Mouse (Mus musculus): ENCODE measurements at regions not wholly inside any gene's neighbourhood (a gene's known extent, or its start where the extent isn't known, plus 50 kb on each side); places are given as distances from the start of the nearest gene placed in this dataset.
A peak's percentile ranks its signal among the peaks of the same experiment; 100 is the strongest.

DNA sequence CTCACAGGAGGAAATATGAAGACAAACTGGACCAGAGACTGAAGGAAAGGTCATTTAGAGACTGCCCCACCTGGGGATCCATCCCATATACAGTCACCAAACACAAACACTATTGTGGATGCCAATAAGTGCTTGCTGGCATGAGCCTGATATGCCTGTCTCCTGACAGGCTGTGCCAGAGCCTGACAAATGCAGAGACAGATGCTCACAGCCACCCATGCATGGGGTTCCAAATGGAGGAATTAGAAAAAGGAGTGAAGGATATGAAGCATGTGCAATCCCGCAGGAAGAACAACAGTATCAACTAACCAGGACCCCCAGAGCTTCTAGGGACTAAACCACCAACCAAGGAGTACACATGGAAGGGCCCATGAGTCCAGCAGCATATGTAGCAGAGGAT lies 505.9 kb downstream of the Gm6685 start:
- DNase-seq (ENCODE audit: low spot score in 2 of 2): no peak

GRCm38 (mm10) chr11:27799826-27800620 lies 539.6 kb downstream of the Gm6685 start:
- no peak for DNase-seq (ENCODE audit: low spot score in 2 of 2)

- DNase-seq (ENCODE audit: low spot score in 2 of 2): no peak
Measured at GRCm38 (mm10) chr11:27753913-27754218, 585.8 kb downstream of the Gm6685 start.

DNA sequence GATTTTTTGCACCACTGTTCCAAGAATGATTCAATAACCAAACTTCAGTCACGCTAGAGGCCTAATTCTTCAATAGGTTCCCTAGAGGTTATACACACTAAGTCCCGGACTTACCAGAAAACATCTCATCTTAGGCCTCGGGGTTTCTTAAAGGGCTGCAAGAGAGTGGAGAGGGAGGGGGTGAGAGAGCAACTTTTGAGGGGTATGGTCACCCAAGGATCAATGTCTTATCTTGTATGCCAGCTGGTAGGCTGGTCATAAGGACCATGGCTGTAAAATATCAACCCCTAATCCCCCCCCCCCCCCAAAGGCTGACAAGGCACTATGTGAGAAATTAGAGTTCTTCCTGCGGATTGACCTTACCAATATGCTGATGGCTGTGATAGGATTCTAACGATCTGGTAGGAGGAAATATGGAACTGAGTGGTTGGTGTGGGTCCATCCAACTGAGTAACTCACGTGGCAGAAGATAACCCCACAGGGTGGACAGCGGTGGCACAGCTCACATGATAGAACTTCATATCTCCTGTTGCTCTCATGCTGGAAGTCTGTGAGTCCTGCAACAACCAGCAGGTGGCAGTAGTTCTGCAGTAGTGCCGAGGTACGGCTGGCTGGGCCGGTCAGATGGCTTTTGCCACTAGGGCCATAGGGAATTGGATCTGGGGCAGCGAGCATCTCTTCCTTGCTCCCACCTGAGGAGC lies 586.3 kb downstream of the Gm6685 start:
- DNase-seq (ENCODE audit: low spot score in 2 of 2): peak; percentile 24 to 33

DNA sequence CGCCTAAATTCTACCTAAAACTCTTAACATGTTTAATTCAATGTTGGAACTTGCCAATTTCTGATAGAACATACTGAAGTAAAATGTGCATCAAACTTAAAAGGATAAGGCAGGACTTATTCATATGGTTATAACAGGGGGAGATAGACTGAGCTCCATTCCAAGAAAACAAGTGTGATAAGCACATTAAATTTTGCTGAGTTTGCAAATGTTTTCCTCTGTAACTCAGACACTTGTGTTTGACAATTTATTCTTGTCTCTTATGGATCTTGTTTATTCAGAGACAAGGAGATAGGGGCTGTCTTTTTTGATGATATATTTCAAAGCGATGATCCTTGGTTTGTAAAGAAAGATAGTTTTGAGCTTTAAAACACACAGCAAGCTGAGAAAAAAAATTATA lies 613.6 kb downstream of the Gm6685 start:
- no peak for DNase-seq (ENCODE audit: low spot score in 2 of 2)

GRCm38 (mm10) chr11:27721346-27721745 lies 618.3 kb downstream of the Gm6685 start:
- peak in 1 of 2 experiments; percentile 22 for DNase-seq (ENCODE audit: low spot score in 2 of 2)

DNA sequence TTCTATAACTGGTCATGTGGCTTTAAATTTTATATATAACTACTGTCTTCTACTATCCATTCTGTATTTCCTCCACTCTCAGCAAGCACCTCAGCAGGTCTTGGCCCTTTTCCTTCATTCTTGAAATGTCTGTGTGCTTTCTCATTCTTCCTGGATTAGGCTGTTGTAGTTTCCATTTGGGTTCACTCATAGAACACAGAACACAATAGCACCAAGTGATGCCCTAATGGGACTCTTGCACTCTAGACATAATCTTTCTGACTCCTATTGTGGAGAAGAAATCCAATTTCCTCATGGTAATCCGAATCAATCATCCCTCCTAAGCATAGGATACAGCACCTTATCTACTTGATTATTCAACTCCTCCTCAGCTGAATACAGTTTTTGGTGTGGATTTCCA lies 667.2 kb downstream of the Gm6685 start:
- DNase-seq (ENCODE audit: low spot score in 2 of 2): no peak
